Mouse (Mus musculus) granulocyte monocyte progenitor cell, adult 5-6 weeks (primary cell): ENCODE data around the gene Slc5a5. TPM values are rescaled to one million over a fixed set of nuclear protein-coding genes. Genes with fewer than 3 reads are reported as not detected.
A peak's percentile ranks its signal among the peaks of the same experiment; 100 is the strongest.

Experiments used
- ATAC-seq: replicated peaks from 2 replicates; pipeline ENCODE4 v1.8.0; 2016; ENCODE audit warnings: mild to moderate bottlenecking, moderate TSS enrichment, inconsistent platforms; ENCODE audit not compliant: poor library complexity, severe bottlenecking
- total RNA-seq, 2 experiments: library from RNA; stranded (forward) in 1 of 2; stranded (reverse) in 1 of 2; fragments of 200-712, 200-1000 nt in 1 of 2; fragments of >200 nt in 1 of 2; fragmentation: Nextera tagmentation in 1 of 2; gene quantifications; 2 replicates each; pipeline ENCODE4 v1.2.3; 2014 to 2017

Slc5a5 gene
- total RNA-seq, 2 experiments from 2014 or later: 0.15 TPM; not detected in 1

DNA sequence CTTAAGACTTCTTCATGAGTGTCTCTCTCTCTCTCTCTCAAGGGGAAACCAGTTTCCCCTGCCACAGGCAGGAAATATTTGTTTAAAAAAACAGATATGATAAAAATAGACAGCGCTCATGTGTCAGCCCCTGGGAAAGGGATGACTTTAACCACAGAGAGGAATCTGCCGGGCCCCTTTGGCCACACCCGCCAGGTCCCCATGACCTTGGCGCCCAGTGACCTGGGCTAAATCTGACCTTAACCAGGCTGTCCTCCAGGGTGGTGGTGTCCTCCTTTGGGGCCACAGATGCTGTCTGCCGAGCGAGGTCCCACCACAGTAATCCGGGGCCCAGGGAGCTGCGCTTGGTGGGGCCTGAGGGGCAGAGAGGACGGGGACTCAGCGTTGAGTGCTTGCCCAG lies 7.9 kb downstream of the Slc5a5 start:
- 0 out of 2 replicates have a peak, but pooled peaks have one; percentile 9 for ATAC-seq

DNA sequence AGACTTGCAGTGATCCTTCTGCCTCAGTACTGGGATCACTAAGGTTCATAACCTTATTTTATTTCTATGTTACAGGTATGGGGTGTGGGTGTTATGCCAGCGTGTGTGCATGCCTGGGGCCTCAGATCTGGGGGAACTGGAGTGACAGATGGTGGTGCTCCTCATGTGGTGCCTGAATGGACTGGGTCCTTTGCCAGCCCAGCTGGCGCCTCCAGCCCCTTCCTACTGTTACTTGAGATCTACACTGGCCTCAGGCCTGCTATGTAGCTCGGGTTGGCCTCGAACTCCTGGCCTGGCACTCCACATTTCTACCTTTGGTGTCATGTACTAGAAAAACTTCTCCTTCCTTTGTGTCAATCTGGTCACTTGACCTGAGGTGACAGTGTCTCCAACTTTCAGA lies 8.4 kb downstream of the Slc5a5 start:
- ATAC-seq: no peak

DNA sequence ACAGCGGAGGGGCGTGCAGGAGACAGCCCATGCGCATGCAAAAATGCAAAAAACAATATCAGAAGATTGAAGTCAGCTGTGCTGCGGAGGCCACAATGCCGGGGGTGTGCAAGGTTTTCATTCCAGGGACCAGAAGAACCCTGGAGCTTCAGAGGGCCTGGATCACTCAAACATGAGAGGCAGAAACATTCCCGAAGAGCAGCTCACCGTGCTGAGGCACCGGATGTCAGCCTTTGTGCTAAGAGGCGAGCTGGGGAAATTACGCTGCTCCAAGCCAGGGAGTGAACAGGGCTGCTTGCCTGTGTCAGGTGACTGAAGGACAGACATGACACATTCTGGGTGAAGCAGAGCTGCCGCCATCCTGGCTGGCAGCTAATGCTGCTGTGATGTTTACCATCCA lies 12.0 kb downstream of the Slc5a5 start:
- no peak for ATAC-seq

DNA sequence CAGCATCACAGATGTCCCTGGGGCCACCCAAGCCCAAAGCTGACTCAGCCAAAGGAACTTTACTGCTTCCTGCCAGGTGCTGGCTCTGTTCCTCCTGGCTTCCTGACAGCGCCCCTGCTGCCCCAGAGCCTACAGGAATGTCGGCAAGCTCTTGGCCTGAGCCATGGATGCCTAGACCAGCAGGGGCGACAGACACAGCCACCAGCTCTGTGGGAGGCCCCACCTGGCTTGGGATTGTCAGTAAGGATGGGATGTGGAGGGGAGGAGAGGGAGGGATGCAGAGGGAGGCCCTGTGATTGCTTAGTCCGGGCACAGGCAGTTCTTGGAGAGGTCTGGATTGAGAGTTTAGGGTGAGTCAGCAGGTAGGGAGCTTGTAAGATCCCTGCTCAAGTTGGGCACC lies 12.4 kb downstream of the Slc5a5 start:
- no peak for ATAC-seq

DNA sequence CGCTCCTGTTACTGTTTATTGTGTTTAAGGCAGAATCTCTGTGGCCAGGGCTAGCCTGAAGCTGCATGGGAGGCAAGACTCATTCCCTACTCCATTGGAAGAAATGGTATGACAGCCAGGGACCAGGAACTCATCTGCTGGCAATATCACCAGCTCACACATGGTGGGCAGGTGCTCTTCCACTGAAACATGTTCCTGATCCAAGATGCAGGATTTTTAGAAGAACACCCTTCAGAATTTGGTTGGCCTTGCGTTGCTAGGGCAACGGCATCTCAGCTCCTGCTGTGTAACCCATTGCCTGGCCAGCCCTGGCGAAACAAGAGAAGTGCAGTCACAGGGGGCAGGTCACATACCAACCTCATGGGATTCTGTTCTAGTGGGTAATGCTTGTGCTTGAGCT lies 13.1 kb downstream of the Slc5a5 start:
- ATAC-seq: no peak

DNA sequence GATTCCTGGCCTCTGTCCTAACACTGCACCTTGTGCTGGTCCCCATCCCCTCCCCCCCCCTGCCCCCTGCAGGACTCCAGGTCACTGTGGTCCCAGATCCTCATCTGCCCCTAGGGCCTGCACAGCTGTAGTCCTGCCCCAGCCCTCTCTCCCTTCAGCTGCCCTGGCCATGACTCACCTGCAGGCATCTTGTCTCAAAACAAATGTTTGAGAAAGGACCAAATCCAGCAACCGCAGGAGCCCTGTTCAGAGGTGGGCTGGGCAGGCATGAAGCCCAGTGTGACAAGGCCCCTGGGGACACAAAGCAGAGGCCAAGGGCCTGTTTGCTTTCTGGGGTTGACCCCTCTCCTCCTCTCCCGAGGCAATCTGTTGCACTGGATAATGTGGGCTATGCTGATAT lies 14.4 kb downstream of the Slc5a5 start:
- no peak for ATAC-seq

DNA sequence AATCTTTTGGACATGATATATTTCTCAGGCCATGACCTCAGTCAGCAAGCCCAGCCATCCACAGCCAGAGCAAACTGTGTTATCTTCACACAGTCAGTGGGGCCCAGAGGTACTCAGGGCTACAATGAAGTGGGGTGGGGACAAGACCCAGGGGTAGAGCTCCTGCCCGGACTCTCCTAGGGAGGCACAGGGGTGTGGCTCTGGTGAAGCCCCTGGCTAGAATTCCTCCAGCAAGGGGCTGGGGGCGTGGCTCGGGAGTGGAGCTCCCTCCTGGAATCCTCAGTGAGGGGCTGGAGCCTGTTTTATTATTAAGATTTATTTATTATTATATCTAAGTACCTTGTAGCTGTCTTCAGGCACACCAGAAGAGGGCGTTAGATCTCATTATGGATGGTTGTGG lies 16.2 kb downstream of the Slc5a5 start:
- no peak for ATAC-seq

DNA sequence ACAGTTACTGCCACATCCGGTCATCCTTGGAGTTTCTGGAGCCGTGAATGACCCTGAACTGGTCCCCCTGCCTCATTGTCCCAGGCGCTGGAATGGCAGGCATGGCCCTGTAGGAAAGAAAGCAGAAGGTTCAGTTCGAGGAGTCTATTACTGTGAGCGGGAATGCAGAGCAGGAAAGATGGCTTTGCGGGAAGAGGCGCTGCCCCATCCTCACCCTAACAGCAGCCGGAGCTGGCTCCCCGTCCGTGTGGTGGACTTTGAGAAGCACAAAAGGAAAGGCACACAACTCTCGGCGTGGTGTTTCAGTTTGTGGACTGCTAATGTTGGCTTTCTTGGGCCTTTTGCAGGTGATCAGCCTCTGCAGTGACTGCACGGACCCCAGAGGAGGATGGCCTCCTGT lies 18.1 kb downstream of the Slc5a5 start:
- ATAC-seq: no peak

DNA sequence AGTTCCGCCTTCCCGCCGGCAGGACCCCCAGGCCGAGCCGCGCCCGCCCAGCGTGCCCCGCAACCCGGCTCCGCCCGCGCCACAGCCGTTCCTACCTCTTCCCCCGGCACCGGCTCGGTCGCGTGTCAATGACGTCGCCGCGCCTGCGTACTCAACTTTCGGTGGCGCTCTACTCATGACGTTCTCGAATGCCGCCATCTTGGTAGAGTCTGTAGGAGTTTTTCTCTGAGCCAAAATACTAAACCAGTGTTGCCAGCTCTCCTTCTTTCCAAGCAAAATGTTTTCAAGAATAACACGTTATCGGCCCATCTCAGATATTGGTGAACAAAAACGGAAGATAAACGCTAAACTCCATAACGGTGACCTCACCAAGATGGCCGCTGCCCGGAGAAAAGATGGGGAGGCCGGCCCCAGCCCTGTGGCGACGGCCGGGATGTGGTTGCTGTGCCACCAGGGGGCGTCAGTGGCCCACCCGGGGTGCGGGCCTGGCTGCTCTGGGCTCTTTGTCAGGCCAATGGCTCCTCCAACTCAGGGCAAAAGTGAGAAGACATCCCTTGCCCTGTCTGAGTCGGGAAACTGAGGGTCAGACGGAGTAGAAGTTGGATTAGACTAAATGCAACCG lies 19.1 kb downstream of the Slc5a5 start, which contains the start of gene Ccdc124:
Gene Ccdc124 (minus strand): TSS at position 572 of the 622 bp plus-strand sequence.
- ATAC-seq: peak; percentile 77

DNA sequence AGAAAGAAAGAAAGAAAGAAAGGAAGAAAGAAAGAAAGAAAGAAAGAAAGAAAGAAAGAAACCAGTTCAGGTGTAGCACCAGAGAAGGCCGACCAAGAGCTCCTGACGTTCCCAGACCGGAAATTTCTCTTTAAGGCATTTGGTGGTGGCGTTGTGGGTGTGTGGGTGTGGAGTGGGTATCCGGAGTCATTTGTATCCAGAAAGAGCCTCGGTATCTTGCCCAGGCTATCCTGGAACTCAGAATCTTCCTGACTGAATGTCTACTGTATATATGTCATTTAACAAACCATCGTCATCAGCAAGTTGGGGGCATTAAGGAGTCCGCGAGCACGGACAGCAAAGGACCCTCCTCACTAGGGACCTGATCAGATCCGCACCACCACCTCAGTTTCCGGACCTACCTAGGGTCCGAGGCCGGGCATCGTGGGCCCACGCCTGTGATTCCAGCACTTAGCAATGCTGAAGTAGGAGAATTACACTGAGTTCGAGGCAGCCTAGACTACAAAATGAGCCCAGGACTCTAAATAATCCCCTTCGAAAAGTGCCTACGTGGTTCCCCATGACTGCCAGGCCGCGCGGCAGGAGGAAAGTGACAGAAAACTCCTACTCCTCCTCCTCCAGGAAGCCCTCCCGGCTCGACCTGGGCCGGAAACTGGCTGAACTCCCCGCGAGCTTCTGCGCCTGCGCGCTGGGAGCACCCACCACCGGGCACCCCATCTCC lies 19.8 kb downstream of the Slc5a5 start:
- no peak for ATAC-seq

DNA sequence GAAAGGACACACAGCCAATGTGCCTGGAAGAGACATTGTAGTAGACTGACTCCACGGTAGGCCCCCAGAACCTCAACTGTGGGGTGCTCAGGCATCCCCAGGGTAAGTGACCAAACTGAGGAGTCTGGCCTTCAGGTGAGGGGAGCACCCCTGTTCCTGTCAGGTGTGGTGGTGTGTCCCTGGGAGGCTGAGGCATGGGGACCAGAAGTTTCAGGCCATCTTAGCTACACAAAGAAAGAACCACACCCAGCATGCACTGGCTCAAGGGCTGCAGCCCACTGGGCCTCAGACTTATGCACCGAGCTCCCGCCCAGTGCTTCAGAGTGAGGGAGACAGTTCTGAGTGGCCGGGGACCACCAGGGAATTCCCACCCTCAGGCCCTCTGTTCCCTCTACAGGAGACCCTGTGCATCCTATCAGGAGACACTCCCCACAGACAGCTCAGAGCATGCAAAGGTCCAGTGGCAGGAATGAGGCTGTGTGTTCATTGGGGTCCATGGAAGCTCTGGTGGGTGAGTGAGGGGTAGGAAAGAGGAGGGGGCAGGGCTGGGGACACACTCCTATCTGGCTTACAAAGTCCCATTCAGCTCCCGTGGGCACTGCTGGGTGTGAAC lies 21.3 kb downstream of the Slc5a5 start:
- no peak for ATAC-seq

DNA sequence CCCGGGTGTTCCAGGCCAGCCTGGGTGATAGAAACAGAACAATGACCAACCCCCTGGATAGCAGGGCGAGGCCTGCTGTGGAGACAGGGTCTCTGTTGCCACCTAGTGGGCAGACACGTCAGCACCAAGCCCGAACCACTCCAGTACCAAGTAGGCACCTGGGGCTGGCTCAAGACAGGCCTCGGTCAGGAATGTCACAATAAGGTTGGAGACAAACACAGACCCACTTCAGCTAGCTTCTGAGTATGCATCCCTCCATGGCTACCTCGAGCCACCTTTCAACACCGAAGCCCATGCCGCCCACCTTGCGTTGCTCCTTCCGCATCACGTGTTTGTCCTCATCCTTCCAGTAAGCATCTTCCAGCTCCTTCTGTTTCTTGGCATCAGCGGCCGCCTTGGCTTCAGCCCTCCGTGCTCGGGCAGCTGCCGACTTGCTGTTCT lies 22.9 kb downstream of the Slc5a5 start:
- peak; percentile 40 for ATAC-seq

DNA sequence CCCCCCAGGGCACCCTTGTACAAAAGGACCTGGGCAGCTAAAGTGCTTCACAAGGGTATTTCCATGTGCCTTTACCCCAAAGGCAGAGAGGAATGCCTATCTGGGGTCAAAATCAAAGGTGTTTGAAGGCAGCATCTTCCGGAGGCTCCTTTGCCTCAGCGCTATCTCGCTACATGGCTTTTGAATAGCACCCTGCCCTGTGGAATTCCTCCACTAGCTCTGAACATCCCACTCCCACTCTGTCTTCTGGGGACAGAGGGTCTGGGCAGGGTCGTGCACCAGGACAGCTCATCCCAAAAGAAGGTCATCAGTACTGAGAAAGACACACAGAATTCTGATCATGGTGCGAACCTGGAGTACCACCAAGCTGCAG lies 23.4 kb downstream of the Slc5a5 start:
- no peak for ATAC-seq

DNA sequence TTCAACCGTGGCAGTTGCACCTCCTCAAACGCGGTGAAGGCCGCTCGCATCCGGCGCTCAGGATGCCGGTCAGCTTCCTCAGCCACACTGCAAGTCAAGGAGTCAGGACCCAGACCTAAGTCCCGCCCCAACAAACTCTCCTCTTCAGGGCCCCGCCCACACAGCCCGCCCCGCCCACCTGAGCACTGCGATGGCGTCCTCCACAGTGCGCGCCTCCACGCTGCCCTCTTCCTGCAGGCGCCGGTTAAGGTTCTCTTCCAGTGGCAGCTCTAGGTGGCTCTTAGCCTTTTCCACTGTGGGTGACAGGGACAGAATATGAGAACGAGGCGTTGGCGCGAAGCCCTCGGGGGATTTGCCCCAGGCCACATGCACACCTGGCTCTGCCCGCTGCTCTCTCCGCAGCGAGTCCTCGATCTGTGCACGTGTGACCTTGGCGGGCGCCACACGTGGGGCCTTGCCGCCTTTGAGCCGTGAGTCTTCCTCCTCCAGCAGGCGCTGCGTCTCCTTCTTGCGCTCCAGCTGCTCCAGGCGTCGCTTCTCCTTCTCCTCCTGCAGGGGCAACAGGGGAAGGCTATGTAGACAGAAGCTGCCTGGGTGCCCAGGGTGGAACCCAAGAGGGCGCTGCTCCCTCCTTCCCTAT lies 23.9 kb downstream of the Slc5a5 start:
- peak; percentile 45 for ATAC-seq

DNA sequence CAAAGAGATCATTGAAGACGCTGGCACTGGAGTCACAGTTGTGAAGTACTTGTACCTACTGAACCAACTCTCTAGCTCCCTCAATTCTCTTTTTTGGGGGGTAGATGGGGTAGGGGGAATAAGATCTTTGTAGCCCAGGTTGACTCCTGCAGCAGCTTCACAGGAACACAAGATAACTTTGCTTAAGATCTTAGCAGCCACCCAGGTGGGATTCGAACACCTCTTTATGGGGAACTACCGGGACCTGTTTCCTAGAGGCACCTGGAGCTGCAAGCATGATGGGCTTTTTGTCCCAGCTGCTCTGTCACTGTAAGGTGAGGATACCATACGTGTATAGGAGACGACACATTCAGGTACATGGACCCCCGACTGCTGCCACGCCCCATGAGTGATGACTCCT lies 26.0 kb downstream of the Slc5a5 start:
- no peak for ATAC-seq

DNA sequence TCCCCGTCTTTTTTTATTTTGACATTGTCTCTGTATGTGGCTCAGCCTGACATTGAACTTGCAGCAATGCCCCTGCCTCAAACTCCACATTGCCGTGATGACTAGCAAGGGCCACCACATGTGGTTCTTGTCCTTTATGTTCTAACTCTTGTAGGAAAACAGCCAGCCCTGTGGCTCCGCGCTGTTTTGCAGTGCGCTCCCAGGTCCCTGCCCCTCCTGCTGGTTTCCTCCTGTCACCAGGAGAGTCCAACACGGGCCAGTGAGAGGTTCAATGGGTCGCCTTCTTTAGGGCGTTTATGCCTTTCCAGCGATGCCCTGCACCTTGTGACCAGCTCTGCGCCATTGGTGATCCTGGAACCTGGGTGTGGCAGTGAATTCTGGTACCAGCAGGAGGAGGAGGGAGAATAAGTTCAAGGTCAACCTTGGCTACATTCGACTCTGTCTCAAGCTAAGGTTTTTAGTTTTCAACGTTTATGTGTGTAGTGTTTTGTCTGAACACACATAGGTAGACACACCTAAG lies 26.5 kb downstream of the Slc5a5 start:
- no peak for ATAC-seq

DNA sequence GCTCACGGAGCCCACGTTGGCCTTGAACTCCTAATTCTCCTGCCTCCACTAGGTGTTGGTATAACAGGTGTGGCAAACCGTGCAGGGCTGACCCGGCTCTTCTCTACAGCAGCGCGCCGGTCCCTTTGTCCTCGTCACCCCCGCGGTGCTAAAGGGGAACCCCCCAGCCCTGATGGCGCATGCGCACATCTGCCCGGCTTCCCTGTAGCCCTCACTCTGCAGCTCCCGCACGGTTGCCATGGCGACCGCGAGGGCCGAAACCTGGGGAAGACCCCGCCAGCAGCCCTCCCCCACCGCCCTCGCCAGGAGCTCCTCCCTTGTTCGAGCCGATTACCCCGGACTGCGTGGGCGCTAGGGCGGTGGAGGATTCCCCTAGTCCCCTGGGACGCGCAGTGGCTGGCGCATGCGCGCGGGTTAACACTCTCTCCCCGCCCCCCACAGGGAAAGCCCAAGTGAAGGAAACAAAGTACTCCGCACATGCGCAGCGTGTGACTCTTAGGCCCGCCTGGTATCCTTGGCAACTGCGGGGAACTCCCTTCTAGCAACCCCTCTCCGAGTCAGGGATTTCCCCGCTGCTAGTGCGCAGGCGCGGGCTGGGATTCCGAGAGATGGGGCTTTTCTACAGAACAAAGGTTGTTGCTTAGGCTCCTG lies 27.1 kb downstream of the Slc5a5 start:
- ATAC-seq: peak; percentile 66

DNA sequence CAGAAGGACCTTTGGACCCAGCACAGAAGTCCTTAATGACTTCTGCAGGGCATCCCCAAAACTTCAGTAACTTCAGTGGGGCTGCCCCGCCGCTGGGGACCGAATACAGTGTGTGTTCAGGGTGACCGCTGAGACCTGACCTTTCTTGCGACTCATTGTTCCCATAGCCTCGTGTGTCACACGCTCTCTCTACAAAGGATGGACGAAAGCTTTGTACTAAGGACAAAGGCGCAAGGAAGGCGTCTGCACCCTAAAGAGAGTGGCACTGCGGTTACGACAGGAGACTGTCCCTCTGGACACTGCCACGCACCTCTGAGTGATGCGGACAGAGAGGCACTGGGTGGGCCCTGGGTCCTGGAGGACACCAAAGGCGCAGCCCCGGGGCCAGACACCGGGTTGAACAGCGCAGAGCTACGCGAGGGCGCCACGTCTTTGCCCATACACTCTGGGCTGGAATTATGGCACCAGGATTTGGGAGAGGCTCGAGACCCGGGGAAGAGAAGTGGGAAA lies 27.8 kb downstream of the Slc5a5 start:
- ATAC-seq: no peak

DNA sequence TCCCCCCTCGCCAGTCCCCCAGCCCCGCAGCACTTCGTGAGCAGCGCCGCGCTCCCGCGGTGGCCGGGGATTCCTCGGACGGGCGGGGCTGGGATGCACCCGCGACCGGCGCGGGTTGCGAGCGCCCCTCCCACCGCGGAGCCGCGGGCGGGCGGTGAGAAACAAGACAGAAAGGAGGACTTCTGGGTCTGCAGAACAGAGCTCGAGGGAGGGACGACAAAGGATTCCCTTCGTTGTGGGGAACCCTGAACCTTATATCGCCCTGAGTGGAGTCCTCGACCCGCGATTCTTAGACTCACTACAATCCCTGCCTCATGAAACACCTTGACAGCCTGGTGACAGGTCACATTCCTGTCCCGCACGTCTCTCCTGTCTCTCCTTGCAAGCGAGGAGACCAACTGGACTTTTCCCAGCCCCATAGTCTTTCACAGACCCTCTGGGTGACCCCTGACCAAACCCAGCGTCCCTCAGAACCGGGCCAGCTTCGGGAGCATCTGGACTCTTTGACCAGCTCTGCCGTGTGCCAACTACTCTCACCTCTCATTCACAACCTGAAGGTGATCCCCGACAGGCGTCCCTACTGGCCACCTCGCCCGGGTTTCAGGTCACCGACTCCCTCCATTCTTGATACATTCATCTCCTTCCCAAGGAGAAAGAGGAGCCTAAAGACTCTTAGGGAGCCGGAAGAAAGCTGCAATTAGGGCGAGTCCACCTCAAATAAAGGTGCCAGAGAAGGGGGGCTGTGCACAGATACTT lies 28.4 kb downstream of the Slc5a5 start:
- no peak for ATAC-seq
